Mouse (Mus musculus) thymus, postnatal 0 days (tissue): ENCODE results near the gene Pola1. TPM values are rescaled to one million over a fixed set of nuclear protein-coding genes. Genes with fewer than 3 reads are reported as not detected.
A peak's percentile ranks its signal among the peaks of the same experiment; 100 is the strongest.

ENCODE experiments used
- DNase-seq: peaks from one replicate; pipeline ENCODE4 v3.0.0-alpha.2; 2015; ENCODE audit warnings: low spot score
- polyA plus RNA-seq: library from polyadenylated mRNA; unstranded; fragments of >200 nt; fragmentation: Nextera tagmentation; extraction: Ambion mirVana; gene quantifications from 2 replicates; pipeline ENCODE4 v1.2.1, GENCODE M21; 2015

Gene Pola1
- polyA plus RNA-seq, 1 experiment from 2014 or later, result 15.9 TPM

GRCm38 (mm10) chrX:93289851-93290380, 342.0 kb downstream of the Pola1 start:
- DNase-seq, result no peak

GRCm38 (mm10) chrX:93289076-93289475, 342.9 kb downstream of the Pola1 start:
- no peak for DNase-seq

GRCm38 (mm10) chrX:93288339-93288738, 343.6 kb downstream of the Pola1 start:
- DNase-seq, result no peak

GRCm38 (mm10) chrX:93286291-93286893, 345.6 kb downstream of the Pola1 start, which contains the start of gene Arx:
Gene Arx (plus strand): TSS chrX:93286445.
- peak; percentile 69 for DNase-seq

- no peak for DNase-seq
Observed at GRCm38 (mm10) chrX:93285091-93285490, 346.9 kb downstream of the Pola1 start.

GRCm38 (mm10) chrX:93281756-93282155, 350.2 kb downstream of the Pola1 start:
- no peak for DNase-seq

GRCm38 (mm10) chrX:93281028-93281723, 350.8 kb downstream of the Pola1 start:
- peak; percentile 47 for DNase-seq

- no peak for DNase-seq
Observed at GRCm38 (mm10) chrX:93279940-93280339, 352.0 kb downstream of the Pola1 start.

GRCm38 (mm10) chrX:93275689-93276088, 356.3 kb downstream of the Pola1 start:
- no peak for DNase-seq

Other genes starting within 250 kb of the Pola1 start
- 0.14 and 0.29 TPM in 2 replicates for gene Pcyt1b, start 22.7 kb upstream of the Pola1 start, polyA plus RNA-seq
- 56.2 and 56.3 TPM in 2 replicates for gene Pdk3, start 200.0 kb upstream of the Pola1 start, polyA plus RNA-seq